Mouse (Mus musculus) layer of hippocampus, adult 8-10 months (tissue): Measurements from ENCODE around the gene Krt20. TPM values are rescaled to one million over a fixed set of nuclear protein-coding genes. Genes with fewer than 3 reads are reported as not detected.

Experiments
- DNase-seq, 2 experiments: peaks; one replicate each; pipeline ENCODE4 v3.0.0; 2022; ENCODE audit warnings: low spot score in 2 of 2
- total RNA-seq, 4 experiments: library from RNA; stranded (reverse); gene quantifications; 2 replicates each; pipeline ENCODE4 v1.2.4; 2022

The Krt20 gene
- total RNA-seq, 4 experiments from 2014 or later, result not detected

GRCm38 (mm10) chr11:99414463-99415147 is 23.3 kb downstream of the Krt20 start:
- DNase-seq, result no peak

- no peak for DNase-seq
These were observed 24.7 kb downstream of the Krt20 start for GRCm38 (mm10) chr11:99413247-99413646.

GRCm38 (mm10) chr11:99406186-99406585 is 31.8 kb downstream of the Krt20 start:
- DNase-seq, result no peak

- DNase-seq, result no peak
These were observed 37.9 kb downstream of the Krt20 start for GRCm38 (mm10) chr11:99399956-99400549.

DNA sequence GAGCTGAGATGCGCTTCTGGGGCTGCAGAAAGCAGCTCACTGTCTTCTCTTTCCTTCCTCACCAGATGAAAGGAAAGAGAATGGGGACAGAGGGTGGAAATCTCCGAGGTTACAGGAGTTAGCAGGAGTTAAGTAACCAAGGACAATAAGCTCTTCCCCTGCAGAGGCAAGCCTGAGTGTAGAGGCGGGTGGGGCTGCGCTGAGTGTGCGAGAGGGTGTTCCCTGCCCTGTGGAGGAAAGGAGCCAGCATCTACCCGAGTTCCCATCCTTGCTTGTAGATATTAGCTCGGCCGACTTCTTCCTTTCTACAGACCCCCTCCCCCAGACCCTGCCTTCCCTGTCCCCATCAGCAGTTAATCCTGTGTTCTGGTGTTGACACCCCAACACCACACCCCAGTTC is 39.1 kb downstream of the Krt20 start:
- DNase-seq, result no peak

GRCm38 (mm10) chr11:99398084-99398483 is 39.9 kb downstream of the Krt20 start:
- DNase-seq, result no peak

DNA sequence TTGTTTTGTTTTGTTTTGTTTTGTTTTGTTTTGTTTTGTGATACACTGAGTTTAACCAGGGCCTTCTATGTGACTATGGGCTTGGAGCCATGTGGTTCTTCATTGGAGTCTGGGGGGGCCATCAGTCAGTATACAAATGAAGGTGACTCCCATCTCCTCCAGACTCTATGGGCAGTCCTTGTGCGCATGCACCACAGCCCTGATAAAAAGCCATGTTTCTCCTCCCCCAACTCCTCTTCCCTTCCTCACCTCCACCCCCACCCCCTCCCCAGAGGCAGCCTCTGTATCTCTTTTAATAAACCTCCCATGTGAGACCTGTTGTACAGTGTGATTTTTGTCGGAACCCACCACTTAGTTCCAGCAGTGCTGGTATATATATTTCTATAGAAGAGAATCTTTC is 41.3 kb downstream of the Krt20 start:
- DNase-seq, result no peak

GRCm38 (mm10) chr11:99396034-99396433 is 41.9 kb downstream of the Krt20 start:
- DNase-seq, result no peak

DNA sequence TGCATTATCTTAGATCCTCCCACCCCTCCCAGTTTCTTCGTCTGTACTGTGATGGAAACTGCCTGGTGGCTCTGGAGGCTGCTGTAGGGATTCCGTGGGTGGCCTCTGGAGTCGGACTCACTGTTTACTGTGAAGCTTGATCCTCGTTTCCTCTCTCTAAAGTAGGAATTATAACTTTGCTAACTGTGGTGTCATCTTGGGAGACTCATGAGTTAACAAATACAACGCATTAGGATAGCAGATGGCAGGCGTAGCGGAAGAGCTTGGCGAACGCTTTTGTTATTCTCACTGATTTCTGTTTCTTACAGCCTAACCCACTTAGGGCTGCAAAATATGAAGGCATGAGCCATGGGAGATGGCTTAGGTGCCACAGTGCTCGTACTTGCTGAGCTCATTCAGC is 45.5 kb downstream of the Krt20 start:
- peak in 1 of 2 experiments; percentile 39 for DNase-seq

GRCm38 (mm10) chr11:99391375-99391774 is 46.6 kb downstream of the Krt20 start:
- no peak for DNase-seq

- DNase-seq, result no peak
These were observed 47.1 kb downstream of the Krt20 start for GRCm38 (mm10) chr11:99390866-99391265.

DNA sequence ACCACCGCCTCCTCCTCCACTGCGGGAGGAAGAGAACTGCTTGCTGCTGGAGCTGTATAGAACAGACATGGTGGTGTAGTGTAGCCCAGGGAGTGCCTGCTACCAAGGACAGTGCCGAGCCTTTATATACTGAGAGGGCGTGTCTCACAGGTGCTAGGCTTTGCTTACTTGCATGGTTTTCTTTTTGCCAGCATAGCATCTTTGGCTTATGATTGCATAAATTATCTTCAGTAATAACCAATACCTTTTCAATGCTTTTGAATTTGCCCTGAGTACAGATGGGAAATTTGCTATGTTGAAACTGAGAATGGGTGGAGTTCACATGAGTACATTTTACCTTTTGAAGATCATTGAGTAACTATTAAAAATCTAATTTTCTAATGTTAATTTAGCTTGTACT is 48.7 kb downstream of the Krt20 start, which contains the start of gene Krt10:
TSS of gene Krt10 (minus strand) at position 101 of the 400 bp plus-strand sequence.
- no peak for DNase-seq

DNA sequence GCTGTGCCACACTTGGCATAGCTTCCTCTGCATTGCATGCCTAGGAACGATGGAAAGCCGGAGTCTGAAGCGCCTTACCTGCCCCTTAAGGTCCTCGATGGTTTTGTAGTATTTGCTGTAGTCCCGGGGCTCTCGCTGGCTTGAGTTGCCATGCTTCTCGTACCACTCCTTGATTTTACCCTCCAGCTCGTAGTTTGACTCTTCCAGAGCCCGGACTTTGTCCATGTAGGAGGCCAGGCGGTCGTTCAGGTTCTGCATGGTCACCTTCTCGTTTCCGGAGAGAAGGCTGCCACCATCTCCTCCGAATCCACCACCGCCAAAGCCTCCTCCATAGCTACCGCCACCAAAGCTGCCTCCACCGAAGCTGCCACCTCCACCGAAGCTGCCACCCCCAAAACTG is 49.3 kb downstream of the Krt20 start:
- no peak for DNase-seq

DNA sequence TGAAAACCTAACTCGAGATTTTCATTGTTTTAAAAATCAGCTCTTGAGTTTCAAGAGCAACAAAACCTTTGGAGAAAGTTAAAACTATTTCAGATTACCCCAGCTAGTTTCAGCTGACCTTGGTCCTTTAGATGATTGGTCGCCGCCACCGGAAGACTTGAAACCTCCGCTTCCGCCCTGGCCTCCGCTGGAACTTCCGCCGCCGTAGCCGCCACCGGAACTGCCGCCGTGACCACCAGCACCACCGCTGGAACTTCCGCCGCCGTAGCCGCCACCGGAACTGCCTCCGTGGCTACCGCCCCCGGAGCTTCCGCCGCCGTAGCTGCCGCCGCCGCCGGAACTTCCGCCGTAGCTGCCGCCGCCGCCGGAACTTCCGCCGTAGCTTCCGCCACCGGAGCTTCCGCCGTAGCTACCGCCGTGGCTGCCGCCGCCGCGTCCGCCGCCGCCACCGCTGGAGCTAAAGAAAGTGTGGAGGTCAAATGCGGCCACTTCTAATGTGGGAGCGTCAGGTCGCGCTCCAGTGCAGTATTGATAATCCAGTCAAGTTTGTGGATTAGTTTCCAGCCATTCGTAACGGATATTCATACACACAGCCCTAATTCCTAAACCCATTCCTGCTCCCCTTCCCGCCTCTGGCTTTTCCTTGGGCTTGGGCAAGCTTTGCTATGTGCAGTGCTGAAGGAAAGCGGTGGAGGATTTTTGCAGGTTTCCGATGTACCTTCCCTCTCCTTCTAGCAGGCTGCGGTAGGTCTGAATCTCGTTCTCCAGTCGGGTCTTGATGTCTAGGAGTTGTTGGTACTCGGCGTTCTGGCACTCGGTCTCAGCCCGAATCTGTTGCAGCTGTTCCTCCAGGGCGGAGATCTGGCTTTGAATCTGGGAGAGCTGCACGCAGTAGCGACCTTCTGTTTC is 51.9 kb downstream of the Krt20 start:
- DNase-seq, result peak; percentile 80 to 88

DNA sequence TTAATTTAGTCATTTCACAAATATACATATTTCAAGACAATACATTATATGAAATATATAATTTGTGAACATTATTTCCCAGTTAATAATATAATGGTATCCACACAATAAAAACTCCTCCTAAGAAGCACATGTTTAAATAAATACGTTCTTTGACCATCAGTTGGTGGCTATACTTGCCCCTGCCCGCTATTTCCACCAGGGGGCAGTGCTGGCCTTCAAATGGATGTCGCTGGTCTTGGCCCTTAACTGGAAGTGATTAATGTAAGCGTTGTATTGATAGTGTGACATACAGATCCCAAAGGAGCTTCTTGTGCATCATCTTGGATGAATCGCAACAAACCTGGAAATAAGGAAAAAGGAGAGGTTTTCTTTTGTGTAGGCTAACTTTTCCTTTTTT is 58.4 kb downstream of the Krt20 start:
- DNase-seq, result peak; percentile 43 to 82

Other genes with a start within 250 kb of the Krt20 start
- 10 to 100 TPM; 57.1 to 58.8 (median 58.0) TPM for gene Smarce1, start 207.1 kb downstream of the Krt20 start, total RNA-seq
- gene Krt222, start 194.1 kb downstream of the Krt20 start, total RNA-seq, result 10 to 100 TPM; 23.4 to 28.0 (median 26.3) TPM
- not detected for gene Krt24, start 152.9 kb downstream of the Krt20 start, total RNA-seq
- not detected for gene Krt25, start 115.2 kb downstream of the Krt20 start, total RNA-seq
- not detected for gene Krt26, start 100.2 kb downstream of the Krt20 start, total RNA-seq
- gene Krt27, start 87.0 kb downstream of the Krt20 start, total RNA-seq, result not detected
- under 1 TPM in 2 of 4 experiments, not detected in 2; 0.38 to 0.52 TPM for gene Krt28, start 63.2 kb downstream of the Krt20 start, total RNA-seq
- gene Krt10, start 48.8 kb downstream of the Krt20 start, total RNA-seq, result 10 to 100 TPM; 10.4 to 12.6 (median 11.0) TPM
- 1 to 10 TPM in 3 of 4 experiments, under 1 TPM in 1; 0.85 to 1.7 (median 1.5) TPM for gene Krt12, start 15.9 kb downstream of the Krt20 start, total RNA-seq
- not detected for gene Krt23, start 55.0 kb upstream of the Krt20 start, total RNA-seq
- gene Krt39, start 83.2 kb upstream of the Krt20 start, total RNA-seq, result not detected
- not detected for gene Krt40, start 105.0 kb upstream of the Krt20 start, total RNA-seq
- not detected for gene Krtap3-3, start 112.7 kb upstream of the Krt20 start, total RNA-seq
- gene Krtap3-2, start 118.7 kb upstream of the Krt20 start, total RNA-seq, result not detected
- gene Gm11939, start 121.3 kb upstream of the Krt20 start, total RNA-seq, result not detected
- not detected for gene Krtap3-1, start 128.5 kb upstream of the Krt20 start, total RNA-seq
- not detected for gene Krtap1-5, start 142.9 kb upstream of the Krt20 start, total RNA-seq
- not detected for gene Krtap1-4, start 145.5 kb upstream of the Krt20 start, total RNA-seq
- not detected for gene Krtap1-3, start 153.2 kb upstream of the Krt20 start, total RNA-seq
- gene Krtap9-3, start 160.0 kb upstream of the Krt20 start, total RNA-seq, result not detected
- not detected for gene Gm11938, start 165.2 kb upstream of the Krt20 start, total RNA-seq
- gene Gm11937, start 172.0 kb upstream of the Krt20 start, total RNA-seq, result not detected
- not detected for gene Krtap2-4, start 176.7 kb upstream of the Krt20 start, total RNA-seq
- not detected for gene Gm11562, start 182.3 kb upstream of the Krt20 start, total RNA-seq
- not detected for gene Krtap4-1, start 190.1 kb upstream of the Krt20 start, total RNA-seq
- not detected for gene Krtap4-2, start 196.9 kb upstream of the Krt20 start, total RNA-seq
- not detected for gene Krtap4-7, start 205.9 kb upstream of the Krt20 start, total RNA-seq
- not detected for gene Gm11555, start 212.1 kb upstream of the Krt20 start, total RNA-seq
- not detected for gene Gm11563, start 220.8 kb upstream of the Krt20 start, total RNA-seq
- gene Krtap4-6, start 227.8 kb upstream of the Krt20 start, total RNA-seq, result not detected